Mouse (Mus musculus) small intestine, adult 10 weeks (tissue): ENCODE results near the gene Psg21. TPM values are rescaled to one million over a fixed set of nuclear protein-coding genes. Genes with fewer than 3 reads are reported as not detected.

Experiments
- polyA plus RNA-seq: library from polyadenylated mRNA; stranded (reverse); fragments of 350-450 nt; fragmentation: Illumina TruSeq; extraction: RNeasy Lipid Tissue Mini Kit (QIAGEN cat#74804); gene quantifications from one replicate; pipeline ENCODE4 v1.2.3, GENCODE M21; 2014; ENCODE audit warnings: low replicate concordance

Psg21 gene
- polyA plus RNA-seq, result not detected

GRCm38 (mm10) chr7:18656625-18657024, at the start of gene Psg21:
Gene Psg21 (minus strand): TSS chr7:18656725.

GRCm38 (mm10) chr7:18686085-18686484, 29.6 kb upstream of the Psg21 start, which contains the start of gene Psg20:
Gene Psg20 (minus strand): TSS chr7:18686185.

GRCm38 (mm10) chr7:18616401-18616800, 40.1 kb downstream of the Psg21 start, which contains the start of gene Psg23:
Gene Psg23 (minus strand): TSS chr7:18616501.

Other genes starting within 250 kb of the Psg21 start
- gene Psg28, start 224.7 kb downstream of the Psg21 start, polyA plus RNA-seq, result not detected
- not detected for gene Psg26, start 172.5 kb downstream of the Psg21 start, polyA plus RNA-seq
- gene Psg25, start 124.5 kb downstream of the Psg21 start, polyA plus RNA-seq, result 2.3 TPM
- gene Psg27, start 89.4 kb downstream of the Psg21 start, polyA plus RNA-seq, result not detected
- gene Psg23, start 40.2 kb downstream of the Psg21 start, polyA plus RNA-seq, result not detected
- not detected for gene Psg20, start 29.5 kb upstream of the Psg21 start, polyA plus RNA-seq
- not detected for gene Psg22, start 61.4 kb upstream of the Psg21 start, polyA plus RNA-seq
- not detected for gene Psg19, start 141.8 kb upstream of the Psg21 start, polyA plus RNA-seq
- gene Psg17, start 164.9 kb upstream of the Psg21 start, polyA plus RNA-seq, result not detected
- 4.1 TPM for gene Mill2, start 183.2 kb upstream of the Psg21 start, polyA plus RNA-seq
- not detected for gene Pglyrp1, start 214.6 kb upstream of the Psg21 start, polyA plus RNA-seq